Mouse (Mus musculus) lung, embryonic 16.5 days (tissue): ENCODE results near the gene Wdr95. TPM values are rescaled to one million over a fixed set of nuclear protein-coding genes. Genes with fewer than 3 reads are reported as not detected.

Experiments
- ATAC-seq: fragments of 200-750 bp; cut with Nextera tagmentation; 2 replicates; pipeline ENCODE4 v1.8.0; 2017; ENCODE audit warnings: low read depth, mild to moderate bottlenecking, moderate library complexity
- H3K27ac ChIP-seq: fragments of 300-500 bp; sonication (generic); 2 replicates; pipeline ENCODE4 v1.5.1; 2014; ENCODE audit warnings: mild to moderate bottlenecking, control low read depth, low read length
- H3K27me3 ChIP-seq: fragments of 300-500 bp; sonication (generic); 2 replicates; pipeline ENCODE4 v1.6.1; 2014; ENCODE audit warnings: low read depth, low read length, mixed read lengths; ENCODE audit not compliant: control insufficient read depth, insufficient read depth
- H3K36me3 ChIP-seq: fragments of 300-500 bp; sonication (generic); 2 replicates; pipeline ENCODE4 v1.6.1; 2014; ENCODE audit warnings: low read length; ENCODE audit not compliant: control insufficient read depth, insufficient read depth
- H3K4me1 ChIP-seq: fragments of 300-500 bp; sonication (generic); replicated peaks from 2 replicates; pipeline ENCODE4 v1.6.1; 2014; ENCODE audit warnings: low read length, mixed read lengths; ENCODE audit not compliant: control insufficient read depth, insufficient read depth
- H3K4me2 ChIP-seq: fragments of 300-500 bp; sonication (generic); 2 replicates; pipeline ENCODE4 v1.6.1; 2014; ENCODE audit warnings: low read depth, low read length, control low read depth
- H3K4me3 ChIP-seq: fragments of 300-500 bp; sonication (generic); 2 replicates; pipeline ENCODE4 v1.5.1; 2014; ENCODE audit warnings: mild to moderate bottlenecking, low read length, control low read depth
- H3K9ac ChIP-seq: fragments of 300-500 bp; sonication (generic); 2 replicates; pipeline ENCODE4 v1.6.1; 2014; ENCODE audit warnings: low read length, control low read depth
- H3K9me3 ChIP-seq: fragments of 300-500 bp; sonication (generic); 2 replicates; pipeline ENCODE4 v1.6.1; 2016; ENCODE audit warnings: low read length; ENCODE audit not compliant: control insufficient read depth
- WGBS: fragments of 180-500 bp; shearing (Covaris S2); extraction: QIAGEN DNeasy Blood & Tissue Kit; methylation state at CpG from one replicate; pipeline ENCODE4 v1.1.7; 2014; 5-methylcytosine and 5-hydroxymethylcytosine counted together
- polyA plus RNA-seq: library from polyadenylated mRNA; unstranded; fragments of >200 nt; fragmentation: Nextera tagmentation; extraction: Ambion mirVana; gene quantifications from 2 replicates; pipeline ENCODE4 v1.2.1, GENCODE M21; 2015

Gene Wdr95
- polyA plus RNA-seq, 1 experiment from 2014 or later, result 0.19 TPM

- 90% methylated on average over 11 of the region's 11 CpGs for WGBS
- Histone ChIP-seq H3K9me3 (no peaks in the 10 kb centered on the region), H3K36me3 (no peaks in the 10 kb centered on the region), H3K9ac (no peak overlapping the region), H3K4me3 (no peak overlapping the region), H3K4me1 (no peaks in the 10 kb centered on the region), H3K4me2 (no peak overlapping the region), H3K27ac (no peak overlapping the region), H3K27me3 (no peaks in the 10 kb centered on the region)
- no peak for ATAC-seq
Observed at GRCm38 (mm10) chr5:149553373-149553772, 24.9 kb downstream of the Wdr95 start.

GRCm38 (mm10) chr5:149554397-149554796 is 25.9 kb downstream of the Wdr95 start:
- H3K9ac ChIP-seq, result no peak overlapping the region
- no peaks in the 10 kb centered on the region for H3K27me3 ChIP-seq
- no peak overlapping the region for H3K4me3 ChIP-seq
- no peak overlapping the region for H3K4me2 ChIP-seq
- no peak overlapping the region for H3K27ac ChIP-seq
- no peaks in the 10 kb centered on the region for H3K4me1 ChIP-seq
- no peaks in the 10 kb centered on the region for H3K36me3 ChIP-seq
- no peaks in the 10 kb centered on the region for H3K9me3 ChIP-seq
- WGBS, result 79% methylated on average over 8 of the region's 8 CpGs
- no peak for ATAC-seq

- Histone ChIP-seq H3K36me3 (no peaks in the 10 kb centered on the region), H3K9me3 (no peaks in the 10 kb centered on the region), H3K4me3 (no peak overlapping the region), H3K4me2 (no peak overlapping the region), H3K9ac (no peak overlapping the region), H3K27ac (no peak overlapping the region), H3K27me3 (no peaks in the 10 kb centered on the region), H3K4me1 (no peaks in the 10 kb centered on the region)
- ATAC-seq, result no peak
- 44% methylated on average over 11 of the region's 11 CpGs for WGBS
Observed at GRCm38 (mm10) chr5:149560903-149561588, 32.6 kb downstream of the Wdr95 start.

GRCm38 (mm10) chr5:149566026-149566425 is 37.5 kb downstream of the Wdr95 start:
- no peak for ATAC-seq
- Histone ChIP-seq H3K4me3 (no peak overlapping the region), H3K4me2 (no peak overlapping the region), H3K27ac (no peak overlapping the region), H3K4me1 (peaks cover 4% of the 10 kb centered on the region; the same call in 1 of the 2 replicates), H3K27me3 (no peaks in the 10 kb centered on the region), H3K36me3 (no peaks in the 10 kb centered on the region), H3K9ac (no peak overlapping the region), H3K9me3 (no peaks in the 10 kb centered on the region)
- 57% methylated on average over 11 of the region's 11 CpGs for WGBS

- Histone ChIP-seq H3K4me2 (no peak overlapping the region), H3K27ac (no peak overlapping the region), H3K4me3 (no peak overlapping the region), H3K4me1 (peaks cover 4% of the 10 kb centered on the region; the same call in 1 of the 2 replicates), H3K9me3 (no peaks in the 10 kb centered on the region), H3K9ac (no peak overlapping the region), H3K27me3 (no peaks in the 10 kb centered on the region), H3K36me3 (no peaks in the 10 kb centered on the region)
- WGBS, result 62% methylated on average over 5 of the region's 5 CpGs
- ATAC-seq, result peak; percentile 56; the same call in 1 of the 2 replicates
Observed at GRCm38 (mm10) chr5:149566957-149567356, 38.5 kb downstream of the Wdr95 start.

- Histone ChIP-seq H3K4me1 (peaks cover 4% of the 10 kb centered on the region; the same call in 1 of the 2 replicates), H3K27me3 (no peaks in the 10 kb centered on the region), H3K4me3 (no peak overlapping the region), H3K9ac (no peak overlapping the region), H3K36me3 (no peaks in the 10 kb centered on the region), H3K4me2 (no peak overlapping the region), H3K9me3 (no peaks in the 10 kb centered on the region), H3K27ac (no peak overlapping the region)
- WGBS, result 46% methylated on average over 13 of the region's 13 CpGs
- peak; percentile 43; the same call in 1 of the 2 replicates for ATAC-seq
Observed at GRCm38 (mm10) chr5:149568993-149569392, 40.5 kb downstream of the Wdr95 start.

GRCm38 (mm10) chr5:149576977-149577376 is 48.5 kb downstream of the Wdr95 start:
- no peaks in the 10 kb centered on the region for H3K9me3 ChIP-seq
- 39% methylated on average over 10 of the region's 10 CpGs for WGBS
- H3K4me2 ChIP-seq, result no peak overlapping the region
- no peak overlapping the region for H3K4me3 ChIP-seq
- ATAC-seq, result no peak
- no peak overlapping the region for H3K9ac ChIP-seq
- H3K27me3 ChIP-seq, result no peaks in the 10 kb centered on the region; the same call in 1 of the 2 replicates
- H3K4me1 ChIP-seq, result peaks cover 5% of the 10 kb centered on the region; the same call in 1 of the 2 replicates
- H3K27ac ChIP-seq, result no peak overlapping the region
- H3K36me3 ChIP-seq, result no peaks in the 10 kb centered on the region

- Histone ChIP-seq H3K9me3 (no peaks in the 10 kb centered on the region), H3K27me3 (no peaks in the 10 kb centered on the region; the same call in 1 of the 2 replicates), H3K9ac (no peak overlapping the region), H3K36me3 (no peaks in the 10 kb centered on the region), H3K4me3 (no peak overlapping the region), H3K27ac (no peak overlapping the region), H3K4me2 (no peak overlapping the region), H3K4me1 (peaks cover 5% of the 10 kb centered on the region; the same call in 1 of the 2 replicates)
- no peak for ATAC-seq
- WGBS, result 30% methylated on average over 10 of the region's 10 CpGs
Observed at GRCm38 (mm10) chr5:149577449-149577848, 49.0 kb downstream of the Wdr95 start.

GRCm38 (mm10) chr5:149582642-149583262 is 54.3 kb downstream of the Wdr95 start:
- no peaks in the 10 kb centered on the region for H3K36me3 ChIP-seq
- 44% methylated on average over 5 of the region's 5 CpGs for WGBS
- H3K9me3 ChIP-seq, result no peaks in the 10 kb centered on the region

More at GRCm38 (mm10) chr5:149582642-149583262, 54.3 kb downstream of the Wdr95 start:
- H3K4me2 ChIP-seq, result no peak overlapping the region
- H3K9ac ChIP-seq, result no peak overlapping the region
- no peak overlapping the region for H3K27ac ChIP-seq
- H3K4me1 ChIP-seq, result no peaks in the 10 kb centered on the region; the same call in 1 of the 2 replicates
- H3K27me3 ChIP-seq, result no peaks in the 10 kb centered on the region; the same call in 1 of the 2 replicates
- ATAC-seq, result no peak
- no peak overlapping the region for H3K4me3 ChIP-seq
